Mouse (Mus musculus): ENCODE measurements at regions not wholly inside any gene's neighbourhood (a gene's known extent, or its start where the extent isn't known, plus 50 kb on each side); places are given as distances from the start of the nearest gene placed in this dataset.

DNA sequence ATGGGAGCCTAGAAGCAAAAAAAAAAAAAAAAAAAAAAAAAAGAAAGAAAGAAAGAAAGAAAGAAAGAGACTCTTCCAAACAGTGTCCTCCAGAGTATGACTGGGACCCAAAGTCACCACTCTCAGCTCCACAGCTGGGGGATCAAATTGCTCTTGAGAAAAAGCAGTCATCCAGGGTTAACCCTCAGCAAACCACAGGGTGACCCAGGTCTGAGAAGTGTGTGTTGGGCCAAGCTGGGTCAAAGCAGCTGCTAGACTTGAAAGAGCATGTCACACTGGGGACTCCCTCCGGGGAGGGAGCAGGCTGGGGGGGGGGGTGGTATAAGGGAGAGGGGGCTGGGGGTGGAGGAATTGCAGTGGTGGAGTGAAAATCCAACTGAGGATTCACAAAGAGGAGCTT is 206.3 kb downstream of the Cdc5l start:
- TF ChIP-seq KAT2A (IDR thresholded peaks at IDR 0.05; ENCODE audit: insufficient replicate concordance, low read length), result no peak
- TF ChIP-seq MEF2A (IDR thresholded peaks at IDR 0.05; ENCODE audit: borderline replicate concordance, low read depth, low read length), result no peak
- no peak for TF ChIP-seq CTCF (conservative IDR thresholded peaks at IDR 0.05 in 1 of 2, IDR thresholded peaks at IDR 0.05 in 1 of 2; ENCODE audit: low read depth in 2 of 2, low read length in 2 of 2)
- TF ChIP-seq HCFC1 (IDR thresholded peaks at IDR 0.05; ENCODE audit: low read depth, low read length), result no peak
- TF ChIP-seq MAFK (IDR thresholded peaks at IDR 0.05; ENCODE audit: insufficient replicate concordance, low read length), result no peak
- TF ChIP-seq ZC3H11A (IDR thresholded peaks at IDR 0.05; ENCODE audit: low read depth, low read length), result no peak
- TF ChIP-seq CHD2 (IDR thresholded peaks at IDR 0.05; ENCODE audit: low read length), result no peak
- no peak for TF ChIP-seq RCOR1 (conservative IDR thresholded peaks at IDR 0.05; ENCODE audit: low read depth, low read length)
- no peak for TF ChIP-seq EP300 (IDR thresholded peaks at IDR 0.05; ENCODE audit: low read length)
- TF ChIP-seq USF1 (IDR thresholded peaks at IDR 0.05; ENCODE audit: low read depth, low read length), result no peak
- TF ChIP-seq POLR2A (IDR thresholded peaks at IDR 0.05; ENCODE audit: low read depth, low read length), result no peak
- no peak for TF ChIP-seq ELF1 (IDR thresholded peaks at IDR 0.05; ENCODE audit: low read depth, low read length)
